Mouse (Mus musculus) midbrain, embryonic 11.5 days (tissue): Measurements from ENCODE around the gene Camk2n2. TPM values are rescaled to one million over a fixed set of nuclear protein-coding genes. Genes with fewer than 3 reads are reported as not detected.

Source experiments
- ATAC-seq: fragments of 200-750 bp; cut with Nextera tagmentation; 2 replicates; pipeline ENCODE4 v1.8.0; 2017; ENCODE audit warnings: moderate TSS enrichment, moderate library complexity; ENCODE audit not compliant: low FRiP score
- DNase-seq: peaks from one replicate; pipeline ENCODE4 v3.0.0; 2015; ENCODE audit warnings: low spot score; ENCODE audit errors: missing footprints
- H3K27ac ChIP-seq: fragments of 300-500 bp; sonication (generic); 2 replicates; pipeline ENCODE4 v1.5.1; 2014; ENCODE audit warnings: low read depth, low read length
- H3K27me3 ChIP-seq: fragments of 300-500 bp; sonication (generic); 2 replicates; pipeline ENCODE4 v1.6.1; 2014; ENCODE audit warnings: mild to moderate bottlenecking, low read length, moderate library complexity, mixed read lengths; ENCODE audit not compliant: control insufficient read depth, insufficient read depth
- H3K36me3 ChIP-seq: fragments of 300-500 bp; sonication (generic); 2 replicates; pipeline ENCODE4 v1.6.1; 2014; ENCODE audit warnings: mild to moderate bottlenecking, low read length, moderate library complexity, mixed read lengths; ENCODE audit not compliant: control insufficient read depth, insufficient read depth
- H3K4me1 ChIP-seq: fragments of 300-500 bp; sonication (generic); 2 replicates; pipeline ENCODE4 v1.6.1; 2014; ENCODE audit warnings: low read length; ENCODE audit not compliant: control insufficient read depth, insufficient read depth
- H3K4me2 ChIP-seq: fragments of 300-500 bp; sonication (generic); 2 replicates; pipeline ENCODE4 v1.6.1; 2014; ENCODE audit warnings: mild to moderate bottlenecking, moderate library complexity
- H3K4me3 ChIP-seq: fragments of 300-500 bp; sonication (generic); 2 replicates; pipeline ENCODE4 v1.5.1; 2014; ENCODE audit warnings: low read depth, low read length
- H3K9ac ChIP-seq: fragments of 300-500 bp; sonication (generic); 2 replicates; pipeline ENCODE4 v1.6.1; 2014; ENCODE audit warnings: low read length
- H3K9me3 ChIP-seq: fragments of 300-500 bp; sonication (generic); 2 replicates; pipeline ENCODE4 v1.6.1; 2016; ENCODE audit warnings: low read length; ENCODE audit not compliant: control insufficient read depth
- WGBS: fragments of 180-500 bp; shearing (Covaris S2); extraction: QIAGEN DNeasy Blood & Tissue Kit; methylation state at CpG from one replicate; pipeline ENCODE4 v1.1.7; 2014; 5-methylcytosine and 5-hydroxymethylcytosine counted together
- polyA plus RNA-seq: library from polyadenylated mRNA; unstranded; fragments of >200 nt; fragmentation: Nextera tagmentation; extraction: Ambion mirVana; gene quantifications from 2 replicates; pipeline ENCODE4 v1.2.1, GENCODE M21; 2014

Gene Camk2n2
- polyA plus RNA-seq, 1 experiment from 2014 or later: 5.2 TPM

DNA sequence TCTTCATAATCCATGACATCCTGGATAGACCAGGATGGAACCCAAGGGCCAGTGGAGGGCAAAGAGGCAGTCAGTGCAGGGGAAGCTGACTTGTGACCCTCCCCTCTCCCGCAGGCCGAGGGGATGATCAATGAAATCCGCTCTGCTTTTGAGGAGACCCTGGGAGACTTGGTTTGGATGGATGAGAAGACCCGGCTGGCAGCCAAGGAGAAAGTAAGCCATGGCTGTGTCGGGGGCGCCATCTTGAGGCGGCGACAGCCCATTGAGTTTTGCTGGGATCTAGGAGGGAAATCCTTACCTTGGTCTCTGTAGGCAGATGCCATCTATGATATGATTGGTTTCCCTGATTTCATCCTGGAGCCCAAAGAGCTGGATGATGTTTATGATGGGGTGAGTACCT is 21.1 kb upstream of the Camk2n2 start:
- H3K27me3 ChIP-seq: no peaks in the 10 kb centered on the region
- 5% methylated on average over 7 of the region's 8 CpGs for WGBS

DNA sequence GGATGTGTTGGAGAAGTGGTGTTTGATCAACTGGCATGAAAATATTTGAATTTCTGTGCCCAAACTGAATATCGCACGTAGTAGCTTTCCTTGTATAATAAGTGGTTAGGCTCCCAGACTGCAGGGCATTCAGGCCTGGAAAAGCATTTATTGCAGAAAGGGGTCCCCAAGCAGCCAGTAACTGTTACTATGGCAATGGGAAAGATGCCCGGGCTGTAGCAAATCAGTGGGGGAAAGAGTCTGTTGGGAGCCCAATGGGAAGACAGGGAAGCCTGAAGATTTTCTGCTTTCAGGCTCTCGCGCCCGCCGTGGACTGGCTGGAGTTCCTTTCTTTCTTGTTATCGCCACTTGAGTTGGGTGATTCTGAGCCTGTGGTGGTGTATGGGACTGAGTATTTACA is 17.3 kb upstream of the Camk2n2 start:
- Histone ChIP-seq H3K36me3 (no peaks in the 10 kb centered on the region), H3K4me2 (no peak overlapping the region), H3K9me3 (no peaks in the 10 kb centered on the region), H3K9ac (no peak overlapping the region), H3K27ac (no peak overlapping the region), H3K27me3 (no peaks in the 10 kb centered on the region), H3K4me3 (no peak overlapping the region), H3K4me1 (no peaks in the 10 kb centered on the region)
- DNase-seq (peak; percentile 1), ATAC-seq (no peak)
- WGBS: 85% methylated on average over 8 of the region's 8 CpGs

More for the DNA sequence above, 21.1 kb upstream of the Camk2n2 start:
- DNase-seq: peak; percentile 92
- Histone ChIP-seq H3K4me3 (no peak overlapping the region), H3K4me1 (no peaks in the 10 kb centered on the region), H3K27ac (no peak overlapping the region), H3K36me3 (no peaks in the 10 kb centered on the region), H3K4me2 (no peak overlapping the region), H3K9ac (no peak overlapping the region), H3K9me3 (no peaks in the 10 kb centered on the region)
- ATAC-seq: peak; percentile 59

DNA sequence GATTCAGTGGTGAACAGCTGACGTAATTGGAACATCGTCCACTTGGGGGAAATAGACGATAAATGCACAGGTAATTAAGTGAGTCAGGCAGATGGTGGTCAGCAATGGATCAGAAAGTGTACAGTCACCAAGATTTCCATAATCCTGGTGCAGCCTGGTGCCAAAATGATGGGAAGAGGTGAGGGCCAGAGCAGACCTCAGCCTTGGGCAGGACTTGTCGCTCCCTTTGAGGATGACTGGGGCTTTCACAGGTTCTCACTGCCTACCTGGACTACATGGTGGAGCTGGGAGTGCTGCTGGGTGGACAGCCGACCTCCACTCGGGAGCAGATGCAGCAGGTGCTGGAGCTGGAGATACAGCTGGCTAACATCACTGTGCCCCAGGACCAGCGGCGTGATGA is 16.3 kb upstream of the Camk2n2 start:
- Histone ChIP-seq H3K36me3 (no peaks in the 10 kb centered on the region), H3K4me3 (no peak overlapping the region), H3K4me1 (no peaks in the 10 kb centered on the region), H3K27me3 (no peaks in the 10 kb centered on the region), H3K9ac (no peak overlapping the region), H3K27ac (no peak overlapping the region), H3K4me2 (no peak overlapping the region), H3K9me3 (no peaks in the 10 kb centered on the region)
- 82% methylated on average over 8 of the region's 8 CpGs for WGBS
- DNase-seq (no peak), ATAC-seq (no peak)

DNA sequence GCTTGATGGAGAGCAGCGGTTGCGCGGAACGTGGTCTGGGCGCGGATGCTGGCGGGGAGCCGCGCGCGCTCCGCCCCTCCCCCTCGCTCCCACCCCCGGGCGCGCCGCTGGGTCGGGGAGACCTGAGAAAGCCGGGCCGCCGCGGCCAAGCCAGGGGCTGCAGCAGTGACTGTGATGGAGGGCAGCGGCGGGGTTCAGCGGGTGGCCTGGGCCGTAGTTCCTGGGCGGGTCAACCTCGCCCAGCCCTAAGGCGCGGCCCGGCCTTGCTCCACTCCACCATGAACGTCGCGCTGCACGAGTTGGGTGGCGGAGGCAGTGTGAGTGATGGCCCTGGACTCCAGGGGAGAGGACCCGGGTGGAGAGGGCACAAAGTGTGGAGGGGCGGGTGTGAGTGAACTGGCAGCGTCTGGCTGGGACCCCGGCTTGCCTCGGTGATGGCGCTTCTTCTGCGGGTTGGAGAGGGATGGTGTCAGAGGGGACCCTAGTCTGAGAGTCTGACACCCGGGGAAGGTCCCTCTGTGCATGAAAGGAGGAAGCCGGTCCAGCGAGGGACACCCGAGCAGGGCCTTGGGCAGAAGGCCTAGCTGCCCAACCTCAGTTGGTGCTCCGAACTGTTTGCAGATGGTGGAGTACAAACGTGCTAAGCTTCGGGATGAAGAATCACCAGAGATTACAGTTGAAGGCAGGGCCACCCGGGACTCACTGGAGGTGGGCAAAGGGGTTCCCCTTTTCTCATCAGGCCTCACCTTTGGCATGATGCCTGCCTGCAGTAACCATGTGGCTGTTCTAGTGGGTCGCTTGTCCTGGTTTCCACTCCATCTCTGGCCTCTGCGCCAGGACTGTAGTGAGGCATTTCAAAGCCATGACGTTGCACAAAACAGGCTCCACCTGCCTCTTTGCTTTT is 8.9 kb upstream of the Camk2n2 start, which contains the start of gene Ece2:
TSS of gene Ece2 (plus strand) at position 98 of the 904 bp plus-strand sequence.
- WGBS: 8% methylated on average over 54 of the region's 54 CpGs

DNA sequence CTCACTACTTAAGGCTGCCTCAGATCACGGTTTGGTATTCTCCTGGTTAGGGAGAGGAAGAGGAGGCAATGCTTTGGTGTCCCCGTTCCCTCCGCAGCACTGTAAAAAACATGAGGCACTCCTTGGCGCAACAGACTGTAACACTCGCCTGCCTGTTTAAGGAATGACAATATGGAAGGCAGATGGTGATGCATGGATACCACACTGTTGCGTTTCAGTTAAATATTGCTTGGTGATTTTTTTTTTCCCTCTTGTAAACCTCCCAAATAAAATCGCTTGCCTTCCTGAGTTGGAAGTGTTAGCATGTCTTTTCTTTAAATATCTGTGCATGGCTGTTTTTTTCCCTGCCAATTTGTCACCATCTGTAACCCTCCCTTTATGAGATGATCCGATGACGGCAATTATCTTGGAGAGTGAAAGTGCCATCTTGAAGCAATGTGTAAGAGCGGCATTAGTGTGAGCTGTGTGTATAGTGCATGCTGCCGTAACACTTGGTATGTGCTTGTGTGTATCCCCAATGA is 7.8 kb upstream of the Camk2n2 start:
- WGBS: 63% methylated on average over 11 of the region's 11 CpGs
- DNase-seq: peak; percentile 83

More for the DNA sequence above, 8.9 kb upstream of the Camk2n2 start, which contains the start of gene Ece2:
- Histone ChIP-seq H3K9ac (peak within 1 kb of the TSS; percentile 80), H3K36me3 (no peaks in the 10 kb centered on the region), H3K4me1 (peaks cover 4% of the 10 kb centered on the region; the same call in 1 of the 2 replicates), H3K27me3 (peaks cover 6% of the 10 kb centered on the region; the same call in 1 of the 2 replicates), H3K4me3 (peak within 1 kb of the TSS; percentile 56), H3K4me2 (peak within 1 kb of the TSS; percentile 89), H3K9me3 (no peaks in the 10 kb centered on the region), H3K27ac (no peak within 1 kb of the TSS; the same call in 1 of the 2 replicates)
- ATAC-seq (peak; percentile 83), DNase-seq (peak; percentile 95)

DNA sequence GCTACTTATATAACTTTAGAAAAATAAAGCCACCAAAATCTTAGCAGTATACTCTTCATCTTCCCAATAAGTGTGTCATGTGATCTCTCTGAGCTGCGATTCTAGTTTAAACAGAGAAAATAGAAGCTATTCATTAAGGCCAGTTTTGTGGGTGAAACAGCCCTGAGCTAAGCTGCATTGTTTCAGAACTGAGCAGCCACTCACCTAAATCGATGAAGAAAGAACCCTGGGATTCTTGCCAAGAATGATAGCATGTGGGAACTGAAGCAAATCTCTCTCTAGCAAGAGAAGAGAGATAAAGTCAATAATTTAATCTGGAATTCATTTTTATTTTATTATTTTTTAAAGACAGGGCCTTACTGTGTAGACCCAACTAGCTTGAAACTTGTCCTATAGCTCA is 2.1 kb upstream of the Camk2n2 start:
- Histone ChIP-seq H3K27ac (no peak overlapping the region), H3K27me3 (peaks cover 3% of the 10 kb centered on the region; the same call in 1 of the 2 replicates), H3K4me2 (no peak overlapping the region), H3K36me3 (no peaks in the 10 kb centered on the region), H3K4me3 (no peak overlapping the region), H3K9ac (no peak overlapping the region), H3K9me3 (no peaks in the 10 kb centered on the region), H3K4me1 (peaks cover 19% of the 10 kb centered on the region)
- 51% methylated on average over 2 of the region's 2 CpGs for WGBS
- no peak for ATAC-seq
- DNase-seq: peak; percentile 72

More for the DNA sequence above, 7.8 kb upstream of the Camk2n2 start:
- Histone ChIP-seq H3K4me3 (no peak overlapping the region), H3K36me3 (no peaks in the 10 kb centered on the region), H3K27me3 (peaks cover 6% of the 10 kb centered on the region; the same call in 1 of the 2 replicates), H3K9ac (no peak overlapping the region), H3K27ac (no peak overlapping the region), H3K4me1 (peaks cover 4% of the 10 kb centered on the region; the same call in 1 of the 2 replicates), H3K9me3 (no peaks in the 10 kb centered on the region), H3K4me2 (no peak overlapping the region; the same call in 1 of the 2 replicates)
- ATAC-seq: no peak

DNA sequence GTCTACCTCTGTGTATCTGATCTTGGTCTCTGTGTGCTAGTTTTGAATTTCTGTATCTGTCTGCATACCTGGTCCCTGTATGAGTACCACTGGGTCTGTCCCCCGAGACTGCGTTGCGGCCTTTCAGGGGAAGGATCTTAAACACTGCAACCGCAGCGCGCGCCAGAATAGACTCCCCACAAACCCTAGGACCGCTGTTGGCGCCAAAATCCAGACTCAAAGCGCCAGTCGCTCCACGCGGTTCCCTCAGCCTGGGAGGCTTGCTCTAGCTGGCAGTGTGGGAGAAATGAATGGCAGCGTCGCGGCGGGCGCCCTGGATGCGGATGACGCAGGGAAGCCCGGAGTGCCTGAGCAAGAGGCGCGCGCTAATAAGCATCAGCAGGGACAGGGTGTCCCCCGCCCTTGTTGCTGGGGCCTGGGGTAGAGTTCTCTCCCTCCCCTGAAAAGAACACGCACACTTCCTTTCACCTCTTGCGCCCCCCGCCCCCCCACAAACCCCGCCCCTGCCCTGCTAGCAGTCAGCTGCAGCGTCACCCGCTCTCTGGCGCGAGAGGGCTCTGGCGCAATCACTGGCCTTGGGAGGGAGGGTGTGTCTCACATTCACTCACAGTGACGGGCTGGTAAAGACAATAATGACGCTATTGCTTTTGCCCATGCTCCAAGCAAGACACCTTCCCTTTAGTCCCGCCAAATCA is 1.1 kb upstream of the Camk2n2 start:
- H3K27ac ChIP-seq: peak overlapping the region; percentile 80
- no peaks in the 10 kb centered on the region for H3K9me3 ChIP-seq
- DNase-seq (peak; percentile 96), ATAC-seq (peak; percentile 67)
- peak overlapping the region; percentile 85 for H3K9ac ChIP-seq
- peak overlapping the region; percentile 84 for H3K4me2 ChIP-seq
- H3K27me3 ChIP-seq: peaks cover 3% of the 10 kb centered on the region; the same call in 1 of the 2 replicates
- H3K4me3 ChIP-seq: peak overlapping the region; percentile 78
- H3K36me3 ChIP-seq: no peaks in the 10 kb centered on the region; the same call in 1 of the 2 replicates
- peaks cover 19% of the 10 kb centered on the region for H3K4me1 ChIP-seq
- WGBS: under 1% methylated on average over 36 of the region's 37 CpGs

DNA sequence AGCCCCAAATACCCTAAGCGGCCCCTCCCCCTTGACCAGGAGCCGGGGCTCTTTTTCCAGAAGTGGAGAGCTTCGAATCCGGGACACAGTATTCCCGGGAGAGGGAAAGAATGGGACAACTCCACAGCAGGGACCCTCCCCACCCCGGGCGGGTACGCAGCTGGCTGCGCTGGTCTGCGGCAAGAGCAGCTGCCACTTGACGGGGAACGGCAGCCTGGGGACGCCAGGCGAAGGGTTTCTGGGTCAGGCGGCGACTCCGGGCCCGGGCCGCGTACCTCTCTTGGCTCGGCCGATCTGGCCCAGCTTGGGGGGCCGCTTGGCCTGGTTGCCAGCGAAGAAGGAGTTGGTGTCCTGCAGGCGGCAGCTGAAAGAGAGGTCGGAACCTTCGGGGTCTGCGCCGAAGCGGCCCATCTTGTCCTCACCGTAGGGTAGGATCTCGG is 316 bp downstream of the Camk2n2 start:
- WGBS: under 1% methylated on average over 32 of the region's 32 CpGs
- Histone ChIP-seq H3K9ac (peak overlapping the region; percentile 85), H3K36me3 (no peaks in the 10 kb centered on the region; the same call in 1 of the 2 replicates), H3K4me3 (peak overlapping the region; percentile 78), H3K27ac (peak overlapping the region; percentile 80), H3K4me1 (peaks cover 19% of the 10 kb centered on the region), H3K4me2 (peak overlapping the region; percentile 84), H3K9me3 (no peaks in the 10 kb centered on the region), H3K27me3 (peaks cover 3% of the 10 kb centered on the region; the same call in 1 of the 2 replicates)
- ATAC-seq (peak; percentile 20), DNase-seq (peak; percentile 92)
